7 mouse cellular contexts compared by ENCODE assay signal in the genomic region with DNA sequence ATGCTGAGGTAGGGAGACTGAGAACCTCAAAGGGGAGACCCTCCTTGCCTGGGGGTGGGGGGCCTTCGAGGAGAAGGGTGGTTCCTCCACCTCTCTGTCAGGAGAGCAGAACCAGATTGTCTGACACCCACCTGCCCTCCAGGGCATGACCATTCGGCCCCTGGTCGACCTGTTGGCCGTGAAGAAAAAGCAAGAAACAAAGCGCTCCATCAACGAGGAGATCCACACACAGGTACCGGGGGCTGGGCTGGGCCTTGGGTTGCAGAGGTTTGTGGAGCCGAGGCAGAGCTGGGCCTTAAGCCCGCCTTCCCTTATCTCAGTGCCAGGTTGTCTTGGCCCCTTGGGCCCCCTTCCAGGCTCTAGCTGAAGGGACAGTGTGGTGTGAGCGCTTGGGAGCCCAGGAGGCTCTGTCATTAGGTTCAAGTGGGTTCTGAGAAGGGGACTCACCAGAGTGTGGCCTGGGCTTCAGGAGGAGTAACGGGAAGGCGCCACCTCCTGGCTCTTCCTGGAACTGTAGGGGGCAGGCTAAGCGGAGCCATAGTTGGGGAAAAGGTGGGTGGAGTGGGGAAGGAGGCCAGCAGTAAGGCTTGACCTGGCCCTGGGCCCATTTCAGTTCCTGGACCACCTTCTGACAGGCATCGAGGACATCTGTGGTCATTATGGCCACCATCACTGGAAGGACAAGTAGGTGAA. TPM values are rescaled to one million over a fixed set of nuclear protein-coding genes. Genes with fewer than 3 reads are reported as not detected.
DNase-seq lines count a peak whose midpoint lies in the region; ATAC-seq lines count a peak whose summit lies in the region.

No protein-coding gene starts in this region.

- no peak overlapping the region for H3K27ac ChIP-seq in midbrain, embryonic 14.5 days (replicated peaks; ENCODE audit: low read depth, low read length)
- H3K27ac ChIP-seq in midbrain, embryonic 13.5 days, result no peak overlapping the region

- no peaks in the 10 kb centered on the region for H3K4me1 ChIP-seq in midbrain, embryonic 14.5 days (ENCODE audit: control insufficient read depth, insufficient read depth, low read length)
- H3K4me1 ChIP-seq in midbrain, embryonic 13.5 days (replicated peaks), result no peaks in the 10 kb centered on the region

- DNase-seq in midbrain, embryonic 14.5 days, result peak; percentile 64
- DNase-seq in T-cell, adult 2 months (ENCODE audit: low spot score), result peak; percentile 15
- DNase-seq in cerebellum, adult 18-20 months, result peak; percentile 58 to 73
- peak; percentile 76 for DNase-seq in gastrocnemius, postnatal 14 days
- peak; percentile 73 for DNase-seq in liver
- peak; percentile 71 for DNase-seq in right cerebral cortex, postnatal 14 days

- H3K9me3 ChIP-seq in midbrain, embryonic 14.5 days (ENCODE audit: control insufficient read depth, low read length), result no peaks in the 10 kb centered on the region
- H3K9me3 ChIP-seq in midbrain, embryonic 13.5 days, result no peaks in the 10 kb centered on the region

- no peaks in the 10 kb centered on the region for H3K27me3 ChIP-seq in midbrain, embryonic 14.5 days (ENCODE audit: control insufficient read depth, insufficient read depth, low read length)
- H3K27me3 ChIP-seq in midbrain, embryonic 13.5 days, result no peaks in the 10 kb centered on the region

- WGBS in midbrain, embryonic 14.5 days, result 70% methylated on average over 14 of the region's 14 CpGs
- 71% methylated on average over 14 of the region's 14 CpGs for WGBS in midbrain, embryonic 13.5 days

- no peak overlapping the region for H3K9ac ChIP-seq in midbrain, embryonic 14.5 days (replicated peaks; ENCODE audit: low read length)
- H3K9ac ChIP-seq in midbrain, embryonic 13.5 days (replicated peaks), result no peak overlapping the region

- no peak overlapping the region for H3K4me2 ChIP-seq in midbrain, embryonic 14.5 days (ENCODE audit: low read length)
- no peak overlapping the region for H3K4me2 ChIP-seq in midbrain, embryonic 13.5 days (replicated peaks)

- no peak for ATAC-seq in midbrain, embryonic 14.5 days (ENCODE audit: low FRiP score, low TSS enrichment)
- no peak for ATAC-seq in midbrain, embryonic 13.5 days

- peaks cover 31% of the 10 kb centered on the region for H3K36me3 ChIP-seq in midbrain, embryonic 14.5 days (ENCODE audit: control insufficient read depth, insufficient read depth, low read length)
- peaks cover 45% of the 10 kb centered on the region for H3K36me3 ChIP-seq in midbrain, embryonic 13.5 days

- intact Hi-C loops in gastrocnemius, postnatal 14 days (cut with DNase I; ENCODE audit: low total_unique reads), result loop anchor here (5.0 to 10.0 kb wide), 3 partner anchors 47 to 195 kb away; no protein-coding TSS in a partner anchor

- H3K4me3 ChIP-seq in midbrain, embryonic 14.5 days (replicated peaks; ENCODE audit: low read depth, low read length), result no peak overlapping the region
- H3K4me3 ChIP-seq in midbrain, embryonic 13.5 days (replicated peaks), result no peak overlapping the region

RNA-seq across cellular contexts. Expression of a gene that starts 50.0 kb away (rescaled TPM):
- 8.2 and 8.3 TPM in 2 replicates for polyA plus RNA-seq in midbrain, embryonic 14.5 days (2014; fragmentation: Nextera tagmentation; extraction: Ambion mirVana)
- 6.8 and 7.9 TPM in 2 replicates for polyA plus RNA-seq in midbrain, embryonic 13.5 days (2015; fragmentation: Nextera tagmentation; extraction: Ambion mirVana)
- total RNA-seq in gastrocnemius, postnatal 14 days (2021), result 10 to 100 TPM in 1 of 2 experiments, 1 to 10 TPM in 1; 10.0 to 12.8 TPM

Comparison
In these comparisons a context has a peak if more than half of its experiments do, and no peak if none do; other contexts are left out.
1. DNase-seq: peak in every context shown above with its lines; median percentile 76 in gastrocnemius, postnatal 14 days; 73 in liver; 71 in right cerebral cortex, postnatal 14 days; 66 in cerebellum, adult 18-20 months; 64 in midbrain, embryonic 14.5 days; 15 in T-cell, adult 2 months.